Mouse (Mus musculus) hindbrain, embryonic 11.5 days (tissue): ENCODE results near the gene Capza2. TPM values are rescaled to one million over a fixed set of nuclear protein-coding genes. Genes with fewer than 3 reads are reported as not detected.
A peak's percentile ranks its signal among the peaks of the same experiment; 100 is the strongest.
"Not testable (repeated sequence)": the region's sequence is repeated elsewhere in the genome, so short reads cannot be mapped to it uniquely, and the experiment has no call there.

Experiments used
- ATAC-seq: fragments of 200-750 bp; cut with Nextera tagmentation; 2 replicates; pipeline ENCODE4 v1.8.0; 2017; ENCODE audit warnings: mild to moderate bottlenecking, moderate TSS enrichment, moderate library complexity; ENCODE audit not compliant: low FRiP score
- DNase-seq: peaks from one replicate; pipeline ENCODE4 v3.0.0-alpha.2; 2015; ENCODE audit warnings: low spot score
- H3K27ac ChIP-seq: fragments of 300-500 bp; sonication (generic); 2 replicates; pipeline ENCODE4 v1.5.1; 2014; ENCODE audit warnings: mild to moderate bottlenecking, low read depth, low read length
- H3K27me3 ChIP-seq: fragments of 300-500 bp; sonication (generic); 2 replicates; pipeline ENCODE4 v1.6.1; 2014; ENCODE audit warnings: mild to moderate bottlenecking, low read length, moderate library complexity, mixed read lengths; ENCODE audit not compliant: control insufficient read depth, insufficient read depth
- H3K36me3 ChIP-seq: fragments of 300-500 bp; sonication (generic); 2 replicates; pipeline ENCODE4 v1.6.1; 2014; ENCODE audit warnings: mild to moderate bottlenecking, low read length, moderate library complexity, mixed read lengths; ENCODE audit not compliant: control insufficient read depth, insufficient read depth
- H3K4me1 ChIP-seq: fragments of 300-500 bp; sonication (generic); replicated peaks from 2 replicates; pipeline ENCODE4 v1.6.1; 2014; ENCODE audit warnings: low read length, mixed read lengths; ENCODE audit not compliant: control insufficient read depth, insufficient read depth
- H3K4me2 ChIP-seq: fragments of 300-500 bp; sonication (generic); replicated peaks from 2 replicates; pipeline ENCODE4 v1.6.1; 2014; ENCODE audit warnings: mild to moderate bottlenecking, low read depth, low read length
- H3K4me3 ChIP-seq: fragments of 300-500 bp; sonication (generic); 2 replicates; pipeline ENCODE4 v1.5.1; 2014; ENCODE audit warnings: low read depth, low read length
- H3K9ac ChIP-seq: fragments of 300-500 bp; sonication (generic); 2 replicates; pipeline ENCODE4 v1.6.1; 2014; ENCODE audit warnings: low read depth, low read length
- H3K9me3 ChIP-seq: fragments of 300-500 bp; sonication (generic); 2 replicates; pipeline ENCODE4 v1.6.1; 2016; ENCODE audit warnings: low read length; ENCODE audit not compliant: control insufficient read depth
- WGBS: fragments of 180-500 bp; shearing (Covaris S2); extraction: QIAGEN DNeasy Blood & Tissue Kit; methylation state at CpG from one replicate; pipeline ENCODE4 v1.1.7; 2014; 5-methylcytosine and 5-hydroxymethylcytosine counted together
- polyA plus RNA-seq: library from polyadenylated mRNA; unstranded; fragments of >200 nt; fragmentation: Nextera tagmentation; extraction: Ambion mirVana; gene quantifications from 2 replicates; pipeline ENCODE4 v1.2.1, GENCODE M21; 2014

Capza2 gene
- polyA plus RNA-seq, 1 experiment from 2014 or later = 268 TPM

GRCm38 (mm10) chr6:17692647-17693046 is 56.6 kb downstream of the Capza2 start, which contains the start of gene St7:
St7 (plus strand) TSS chr6:17692933.
- DNase-seq (no peak), ATAC-seq (no peak)
- 78% methylated on average over 7 of the region's 7 CpGs for whole genome bisulfite sequencing
- Histone ChIP-seq H3K9ac (peak within 1 kb of the TSS; percentile 73), H3K36me3 (no peaks in the 10 kb centered on the region), H3K9me3 (no peaks in the 10 kb centered on the region), H3K4me3 (peak within 1 kb of the TSS; percentile 81), H3K4me1 (no peaks in the 10 kb centered on the region), H3K4me2 (peak within 1 kb of the TSS; percentile 91), H3K27me3 (no peaks in the 10 kb centered on the region; the same call in 1 of the 2 replicates), H3K27ac (no peak within 1 kb of the TSS)

GRCm38 (mm10) chr6:17693726-17694549 is 57.9 kb downstream of the Capza2 start:
- H3K36me3 ChIP-seq = no peaks in the 10 kb centered on the region
- peak overlapping the region; percentile 73 for H3K9ac ChIP-seq
- peak overlapping the region; percentile 47 for H3K27ac ChIP-seq
- H3K4me2 ChIP-seq = peak overlapping the region; percentile 91
- WGBS = under 1% methylated on average over 80 of the region's 97 CpGs
- no peaks in the 10 kb centered on the region; the same call in 1 of the 2 replicates for H3K27me3 ChIP-seq
- H3K4me3 ChIP-seq = peak overlapping the region; percentile 81
- DNase-seq = peak; percentile 75
- no peaks in the 10 kb centered on the region for H3K4me1 ChIP-seq
- no peaks in the 10 kb centered on the region for H3K9me3 ChIP-seq
- peak; percentile 90 for ATAC-seq

- DNase-seq = peak; percentile 72
- under 1% methylated on average over 36 of the region's 46 CpGs for WGBS
- peak; percentile 80 for ATAC-seq
- Histone ChIP-seq H3K36me3 (no peaks in the 10 kb centered on the region), H3K4me3 (peak overlapping the region; percentile 81), H3K9ac (peak overlapping the region; percentile 73), H3K9me3 (no peaks in the 10 kb centered on the region), H3K27ac (peak overlapping the region; percentile 47), H3K4me2 (peak overlapping the region; percentile 91), H3K4me1 (no peaks in the 10 kb centered on the region), H3K27me3 (no peaks in the 10 kb centered on the region; the same call in 1 of the 2 replicates)
Measured at GRCm38 (mm10) chr6:17694550-17694951, 58.5 kb downstream of the Capza2 start.

GRCm38 (mm10) chr6:17696321-17696734 is 60.3 kb downstream of the Capza2 start:
- Histone ChIP-seq H3K4me3 (no peak overlapping the region), H3K4me2 (no peak overlapping the region), H3K9me3 (no peaks in the 10 kb centered on the region), H3K9ac (no peak overlapping the region), H3K4me1 (no peaks in the 10 kb centered on the region), H3K27ac (no peak overlapping the region), H3K27me3 (no peaks in the 10 kb centered on the region; the same call in 1 of the 2 replicates), H3K36me3 (no peaks in the 10 kb centered on the region)
- peak; percentile 63 for DNase-seq
- no peak for ATAC-seq
- 54% methylated on average over 5 of the region's 5 CpGs for WGBS

- Histone ChIP-seq H3K27me3 (no peaks in the 10 kb centered on the region), H3K9ac (no peak overlapping the region), H3K36me3 (no peaks in the 10 kb centered on the region), H3K27ac (no peak overlapping the region), H3K4me1 (no peaks in the 10 kb centered on the region), H3K4me3 (no peak overlapping the region), H3K4me2 (no peak overlapping the region), H3K9me3 (no peaks in the 10 kb centered on the region)
- WGBS = 73% methylated on average over 7 of the region's 7 CpGs
- DNase-seq (no peak), ATAC-seq (no peak)
Measured at GRCm38 (mm10) chr6:17700936-17701612, 65.0 kb downstream of the Capza2 start.

- DNase-seq, H3K9ac ChIP-seq, H3K27ac ChIP-seq, H3K4me1 ChIP-seq, H3K4me3 ChIP-seq, ATAC-seq, H3K27me3 ChIP-seq, H3K36me3 ChIP-seq, H3K4me2 ChIP-seq, H3K9me3 ChIP-seq: not testable (repeated sequence)
- WGBS = 88% methylated on average over 1 of the region's 1 CpGs
Measured at GRCm38 (mm10) chr6:17704038-17704437, 68.0 kb downstream of the Capza2 start.

- ATAC-seq (no peak), DNase-seq (no peak)
- Histone ChIP-seq H3K27ac (no peak overlapping the region), H3K4me2 (no peak overlapping the region), H3K27me3 (no peaks in the 10 kb centered on the region), H3K4me1 (no peaks in the 10 kb centered on the region), H3K36me3 (no peaks in the 10 kb centered on the region), H3K9ac (no peak overlapping the region), H3K9me3 (no peaks in the 10 kb centered on the region), H3K4me3 (no peak overlapping the region)
- WGBS = 93% methylated on average over 3 of the region's 3 CpGs
Measured at GRCm38 (mm10) chr6:17705973-17706372, 69.9 kb downstream of the Capza2 start.
